Mouse (Mus musculus) midbrain, embryonic 10.5 days (tissue): ENCODE results near the gene Dynll1. TPM values are rescaled to one million over a fixed set of nuclear protein-coding genes. Genes with fewer than 3 reads are reported as not detected.
A peak's percentile ranks its signal among the peaks of the same experiment; 100 is the strongest.
"Not testable (repeated sequence)": the region's sequence is repeated elsewhere in the genome, so short reads cannot be mapped to it uniquely, and the experiment has no call there.

ENCODE experiments used
- DNase-seq: peaks from one replicate; pipeline ENCODE4 v3.0.0-alpha.2; 2017; ENCODE audit warnings: low spot score
- H3K27ac ChIP-seq: fragments of 300-500 bp; sonication (generic); replicated peaks from 2 replicates; pipeline ENCODE4 v1.5.1; 2016; ENCODE audit warnings: mild to moderate bottlenecking
- H3K27me3 ChIP-seq: fragments of 300-500 bp; sonication (generic); 2 replicates; pipeline ENCODE4 v1.6.1; 2016; ENCODE audit warnings: low read depth, mild to moderate bottlenecking; ENCODE audit not compliant: poor library complexity, severe bottlenecking
- H3K36me3 ChIP-seq: fragments of 300-500 bp; sonication (generic); 2 replicates; pipeline ENCODE4 v1.6.1; 2016; ENCODE audit warnings: mild to moderate bottlenecking, moderate library complexity
- H3K4me1 ChIP-seq: fragments of 300-500 bp; sonication (generic); 2 replicates; pipeline ENCODE4 v1.6.1; 2016
- H3K4me3 ChIP-seq: fragments of 300-500 bp; sonication (generic); 2 replicates; pipeline ENCODE4 v1.5.1; 2016; ENCODE audit warnings: mild to moderate bottlenecking, moderate library complexity
- H3K9me3 ChIP-seq: fragments of 300-500 bp; sonication (generic); replicated peaks from 2 replicates; pipeline ENCODE4 v1.6.1; 2016; ENCODE audit warnings: mild to moderate bottlenecking
- WGBS: fragments of 180-500 bp; shearing (Covaris S2); methylation state at CpG from one replicate; pipeline ENCODE4 v1.1.7; 2016; 5-methylcytosine and 5-hydroxymethylcytosine counted together
- polyA plus RNA-seq: library from polyadenylated mRNA; unstranded; fragments of >200 nt; fragmentation: Nextera tagmentation; extraction: Ambion mirVana; gene quantifications from 2 replicates; pipeline ENCODE4 v1.2.1, GENCODE M21; 2016

Dynll1 gene
- polyA plus RNA-seq, 1 experiment from 2014 or later: 1,767 TPM

- H3K4me1 ChIP-seq: peaks cover 37% of the 10 kb centered on the region
- DNase-seq: peak; percentile 95
- H3K27ac ChIP-seq: peak within 1 kb of the TSS; percentile 98
- H3K36me3 ChIP-seq: peaks cover 34% of the 10 kb centered on the region
- no peaks in the 10 kb centered on the region for H3K9me3 ChIP-seq
- H3K27me3 ChIP-seq: no peaks in the 10 kb centered on the region
- WGBS: under 1% methylated on average over 92 of the region's 97 CpGs
- H3K4me3 ChIP-seq: peak within 1 kb of the TSS; percentile 79
Observed at GRCm38 (mm10) chr5:115326875-115327609, 26.2 kb upstream of the Dynll1 start, which contains the start of gene Srsf9. Gene Srsf9, plus strand, starts transcription at chr5:115327177.

DNA sequence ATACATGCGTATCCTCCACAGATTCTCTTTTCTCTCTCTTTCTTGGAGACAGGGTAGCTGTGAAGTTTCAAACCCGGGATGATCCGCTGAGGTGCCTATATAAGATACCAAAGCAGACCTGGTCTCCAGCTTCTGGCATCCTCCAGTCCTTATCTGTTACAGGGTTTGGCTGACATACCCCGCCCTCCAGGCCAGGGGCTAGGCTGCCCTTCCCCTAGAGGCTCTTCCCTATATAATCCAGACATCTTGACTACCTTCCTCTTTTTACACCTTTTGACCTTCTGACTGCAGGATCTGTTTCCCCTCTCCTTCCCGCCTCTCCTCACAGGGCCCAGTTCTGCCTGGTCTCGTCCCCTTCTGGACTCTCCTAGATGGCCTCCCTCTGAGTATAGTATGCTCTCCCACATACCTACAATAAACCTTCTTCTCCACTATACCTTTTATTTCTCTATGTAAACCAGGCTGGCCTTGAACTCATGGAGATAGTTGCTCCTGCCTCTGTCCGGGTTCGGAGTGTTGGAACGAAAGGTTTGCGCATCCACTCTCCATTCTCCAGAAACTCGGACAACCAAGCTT is 25.5 kb upstream of the Dynll1 start:
- H3K4me1 ChIP-seq: peaks cover 37% of the 10 kb centered on the region
- H3K27me3 ChIP-seq: no peaks in the 10 kb centered on the region
- 28% methylated on average over 11 of the region's 11 CpGs for WGBS
- H3K4me3 ChIP-seq: peak overlapping the region; percentile 79
- H3K9me3 ChIP-seq: no peaks in the 10 kb centered on the region
- no peak for DNase-seq
- H3K36me3 ChIP-seq: peaks cover 27% of the 10 kb centered on the region
- H3K27ac ChIP-seq: peak overlapping the region; percentile 98

GRCm38 (mm10) chr5:115319004-115319940 is 18.5 kb upstream of the Dynll1 start:
- peak; percentile 79 for DNase-seq
- Histone ChIP-seq H3K9me3 (no peaks in the 10 kb centered on the region), H3K27ac (peak overlapping the region; percentile 65), H3K36me3 (no peaks in the 10 kb centered on the region), H3K4me3 (peak overlapping the region; percentile 51), H3K4me1 (peaks cover 36% of the 10 kb centered on the region), H3K27me3 (peaks cover 12% of the 10 kb centered on the region)
- WGBS: under 1% methylated on average over 22 of the region's 22 CpGs

- Histone ChIP-seq H3K4me3 (peak overlapping the region; percentile 20; the same call in 1 of the 2 replicates), H3K27ac (peak overlapping the region; percentile 80), H3K27me3 (peaks cover 12% of the 10 kb centered on the region), H3K9me3 (no peaks in the 10 kb centered on the region), H3K4me1 (peaks cover 42% of the 10 kb centered on the region), H3K36me3 (no peaks in the 10 kb centered on the region)
- DNase-seq: peak; percentile 44
- 5% methylated on average over 10 of the region's 10 CpGs for WGBS
Observed at GRCm38 (mm10) chr5:115317645-115318328, 17.0 kb upstream of the Dynll1 start.

- no peaks in the 10 kb centered on the region for H3K9me3 ChIP-seq
- no peak for DNase-seq
- H3K4me1 ChIP-seq: peaks cover 42% of the 10 kb centered on the region
- H3K27ac ChIP-seq: peak overlapping the region; percentile 80
- H3K36me3 ChIP-seq: no peaks in the 10 kb centered on the region
- H3K4me3 ChIP-seq: peak overlapping the region; percentile 20; the same call in 1 of the 2 replicates
- WGBS: 4% methylated on average over 14 of the region's 14 CpGs
- peaks cover 12% of the 10 kb centered on the region for H3K27me3 ChIP-seq
Observed at GRCm38 (mm10) chr5:115316968-115317644, 16.3 kb upstream of the Dynll1 start.

- WGBS: 47% methylated on average over 5 of the region's 5 CpGs
- no peaks in the 10 kb centered on the region for H3K36me3 ChIP-seq
- no peaks in the 10 kb centered on the region for H3K9me3 ChIP-seq
- peaks cover 38% of the 10 kb centered on the region for H3K4me1 ChIP-seq
- peak overlapping the region; percentile 34; the same call in 1 of the 2 replicates for H3K27ac ChIP-seq
- H3K4me3 ChIP-seq: 0 out of 2 replicates have a peak overlapping the region, but pooled peaks have one; percentile 4
- H3K27me3 ChIP-seq: peaks cover 9% of the 10 kb centered on the region
- no peak for DNase-seq
Observed at GRCm38 (mm10) chr5:115313668-115313943, 12.8 kb upstream of the Dynll1 start.

DNA sequence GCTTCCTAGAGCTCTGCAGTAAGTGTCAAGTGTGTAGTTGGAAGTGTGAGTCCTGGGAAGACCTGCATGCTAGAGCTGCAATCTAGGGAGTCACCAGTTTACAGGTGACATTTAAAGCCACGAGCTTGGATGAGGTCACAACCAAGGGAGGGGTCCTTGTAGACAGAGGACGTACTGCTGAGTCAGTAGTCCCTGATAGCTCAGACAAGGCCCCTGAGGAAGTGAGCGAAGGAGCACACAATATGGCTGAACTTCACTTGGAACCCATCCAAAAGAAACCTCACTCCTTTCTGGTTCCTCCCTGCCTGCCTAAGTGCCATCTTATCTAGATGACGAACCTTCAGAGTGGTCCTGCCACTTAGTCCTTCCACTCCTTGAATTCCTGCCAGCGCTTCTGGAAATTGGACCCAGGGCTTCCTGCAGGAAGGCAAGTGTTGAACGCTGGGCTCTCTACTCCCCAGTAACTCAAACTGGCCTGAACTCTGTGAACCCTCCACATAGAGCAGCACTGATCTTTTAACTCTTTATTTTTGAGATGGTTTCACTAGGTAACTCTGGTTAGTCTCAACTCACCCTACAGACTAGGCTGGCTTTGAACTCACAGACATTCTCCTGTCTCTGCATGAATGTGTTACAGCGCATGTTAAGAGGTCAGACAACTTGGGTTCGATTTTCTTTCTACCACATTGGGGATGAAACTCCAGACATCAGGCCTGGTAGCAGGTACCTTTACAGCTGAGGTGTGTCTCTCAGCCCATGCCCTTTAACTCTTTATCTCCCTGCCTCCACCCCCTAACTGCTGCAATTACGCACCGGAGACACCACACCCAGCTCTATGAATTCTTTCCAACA is 12.2 kb upstream of the Dynll1 start:
- H3K4me3 ChIP-seq: no peak overlapping the region

GRCm38 (mm10) chr5:115312354-115312753 is 11.6 kb upstream of the Dynll1 start:
- DNase-seq: no peak
- Histone ChIP-seq H3K4me1 (peaks cover 25% of the 10 kb centered on the region), H3K27me3 (no peaks in the 10 kb centered on the region), H3K4me3 (no peak overlapping the region), H3K36me3 (no peaks in the 10 kb centered on the region), H3K27ac (no peak overlapping the region), H3K9me3 (no peaks in the 10 kb centered on the region)
- WGBS: 79% methylated on average over 4 of the region's 4 CpGs

More for the DNA sequence above, 12.2 kb upstream of the Dynll1 start:
- H3K9me3 ChIP-seq: no peaks in the 10 kb centered on the region
- H3K27me3 ChIP-seq: peaks cover 4% of the 10 kb centered on the region
- WGBS: 81% methylated on average over 10 of the region's 10 CpGs
- no peaks in the 10 kb centered on the region for H3K36me3 ChIP-seq
- DNase-seq: no peak
- H3K4me1 ChIP-seq: peaks cover 32% of the 10 kb centered on the region
- no peak overlapping the region for H3K27ac ChIP-seq

DNA sequence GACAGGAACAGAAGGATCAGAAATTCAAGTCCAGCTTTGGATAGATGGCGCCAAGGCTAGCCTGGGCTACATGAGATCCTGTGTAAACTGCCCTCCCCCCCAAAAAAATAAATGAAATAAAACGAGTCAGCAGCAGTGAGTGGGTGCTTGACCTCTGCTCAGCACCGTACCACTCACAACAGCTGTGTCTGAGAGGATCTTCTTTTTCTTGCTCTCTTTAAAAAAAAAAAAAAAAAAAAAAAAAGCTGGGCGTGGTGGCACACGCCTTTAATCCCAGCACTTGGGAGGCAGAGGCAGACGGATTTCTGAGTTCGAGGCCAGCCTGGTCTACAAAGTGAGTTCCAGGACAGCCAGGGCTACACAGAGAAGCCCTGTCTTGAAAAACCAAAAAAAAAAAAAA is 1.4 kb upstream of the Dynll1 start:
- Histone ChIP-seq H3K36me3 (peaks cover 26% of the 10 kb centered on the region), H3K27me3 (peaks cover 17% of the 10 kb centered on the region), H3K4me1 (peaks cover 31% of the 10 kb centered on the region), H3K4me3 (peak overlapping the region; percentile 94; the same call in 1 of the 2 replicates)
- not testable (repeated sequence) for H3K27ac ChIP-seq, H3K9me3 ChIP-seq, DNase-seq
- 87% methylated on average over 7 of the region's 7 CpGs for whole genome bisulfite sequencing

DNA sequence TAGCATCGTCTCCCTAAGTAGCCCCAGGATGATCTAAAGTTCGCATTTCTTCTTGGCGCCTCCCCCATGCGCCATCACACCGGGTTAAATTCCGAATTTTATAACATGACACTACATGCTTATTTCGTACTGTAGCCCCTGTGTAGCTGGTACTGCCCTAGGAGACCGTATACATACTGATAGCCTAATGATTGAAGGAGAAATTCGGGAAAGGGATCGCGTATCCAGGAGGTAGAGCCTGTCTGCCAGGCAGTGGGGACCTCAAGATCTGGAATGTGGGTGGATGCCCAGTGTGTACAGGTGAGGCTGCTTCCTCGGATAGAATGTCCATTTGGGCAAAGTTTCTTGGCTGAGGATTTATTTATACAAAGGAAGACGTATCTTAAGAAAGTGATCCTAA is 816 bp upstream of the Dynll1 start:
- peak overlapping the region; percentile 94 for H3K4me3 ChIP-seq
- no peak for DNase-seq
- H3K27me3 ChIP-seq: peaks cover 17% of the 10 kb centered on the region
- peak overlapping the region; percentile 93 for H3K27ac ChIP-seq
- peaks cover 31% of the 10 kb centered on the region for H3K4me1 ChIP-seq
- peaks cover 31% of the 10 kb centered on the region for H3K36me3 ChIP-seq
- WGBS: 34% methylated on average over 13 of the region's 13 CpGs
- no peaks in the 10 kb centered on the region for H3K9me3 ChIP-seq
